Mouse (Mus musculus) small intestine, adult 2 months (tissue): Measurements from ENCODE around the gene Olfr1465. TPM values are rescaled to one million over a fixed set of nuclear protein-coding genes. Genes with fewer than 3 reads are reported as not detected.

Experiments
- H3K27ac ChIP-seq: fragments of 200-500 bp; 2 replicates; pipeline ENCODE4 v1.5.1; 2012; ENCODE audit warnings: low read depth, low read length, control low read depth, inconsistent platforms; ENCODE audit not compliant: insufficient read depth
- H3K27me3 ChIP-seq: fragments of 200-500 bp; 2 replicates; pipeline ENCODE4 v1.6.1; 2012; ENCODE audit warnings: mild to moderate bottlenecking, moderate library complexity, low read length, inconsistent platforms; ENCODE audit not compliant: control insufficient read depth, insufficient read depth
- H3K36me3 ChIP-seq: fragments of 200-500 bp; 2 replicates; pipeline ENCODE4 v1.6.1; 2012; ENCODE audit warnings: mild to moderate bottlenecking, low read length, control low read depth, inconsistent platforms; ENCODE audit not compliant: control insufficient read depth, insufficient read depth
- H3K4me1 ChIP-seq: fragments of 200-500 bp; 2 replicates; pipeline ENCODE4 v1.6.1; 2012; ENCODE audit warnings: low read length, inconsistent platforms, mixed read lengths; ENCODE audit not compliant: control insufficient read depth, insufficient read depth, insufficient read length
- H3K4me3 ChIP-seq: fragments of 200-500 bp; 2 replicates; pipeline ENCODE4 v1.5.1; 2012; ENCODE audit warnings: low read depth, mild to moderate bottlenecking, control low read depth, inconsistent platforms, low read length, moderate library complexity
- CTCF ChIP-seq: fragments of 200-500 bp; IDR thresholded peaks from 2 replicates; pipeline ENCODE4 v1.5.1; 2012; ENCODE audit warnings: low read depth, mild to moderate bottlenecking, control low read depth, inconsistent platforms, low read length, moderate library complexity, mixed read lengths; ENCODE audit not compliant: insufficient replicate concordance, insufficient read length; ENCODE audit errors: extremely low read depth
- POLR2A ChIP-seq: fragments of 200-500 bp; IDR thresholded peaks from 2 replicates; pipeline ENCODE4 v1.6.1; 2012; ENCODE audit warnings: low read depth, mild to moderate bottlenecking, control low read depth, inconsistent platforms, low read length, moderate library complexity
- WGBS: fragments of 180-500 bp; shearing (Covaris S2); methylation state at CpG from one replicate; pipeline ENCODE4 v1.1.7; 2018; 5-methylcytosine and 5-hydroxymethylcytosine counted together
- polyA plus RNA-seq: library from polyadenylated mRNA; depleted of rRNA; stranded (reverse); fragments of >200 nt; gene quantifications from 2 replicates; pipeline ENCODE4 v1.2.3, GENCODE M21; 2012; rRNA removed

Gene Olfr1465
- polyA plus RNA-seq: not detected in 2 replicates

GRCm38 (mm10) chr19:13315441-13315840, at the start of gene Olfr1465:
Gene Olfr1465, minus strand, starts transcription at chr19:13315541.
- no peak for TF ChIP-seq POLR2A
- no peak for TF ChIP-seq CTCF
- H3K4me3 ChIP-seq: no peak within 1 kb of the TSS
- H3K27me3 ChIP-seq: no peaks in the 10 kb centered on the region
- no peaks in the 10 kb centered on the region for H3K36me3 ChIP-seq
- H3K4me1 ChIP-seq: no peaks in the 10 kb centered on the region
- no peak within 1 kb of the TSS for H3K27ac ChIP-seq

GRCm38 (mm10) chr19:13361936-13362335, 46.6 kb upstream of the Olfr1465 start, which contains the start of gene Olfr1467:
Gene Olfr1467, plus strand, starts transcription at chr19:13362236.
- no peak within 1 kb of the TSS for H3K27ac ChIP-seq
- 55% methylated on average over 2 of the region's 2 CpGs for WGBS
- H3K36me3 ChIP-seq: no peaks in the 10 kb centered on the region
- H3K27me3 ChIP-seq: no peaks in the 10 kb centered on the region
- H3K4me1 ChIP-seq: no peaks in the 10 kb centered on the region
- no peak within 1 kb of the TSS for H3K4me3 ChIP-seq
- no peak for TF ChIP-seq CTCF
- no peak for TF ChIP-seq POLR2A

- no peak within 1 kb of the TSS for H3K27ac ChIP-seq
- TF ChIP-seq CTCF (no peak), POLR2A (no peak)
- H3K4me1 ChIP-seq: no peaks in the 10 kb centered on the region
- H3K4me3 ChIP-seq: no peak within 1 kb of the TSS
- 84% methylated on average over 2 of the region's 2 CpGs for WGBS
- no peaks in the 10 kb centered on the region for H3K27me3 ChIP-seq
- H3K36me3 ChIP-seq: no peaks in the 10 kb centered on the region
Measured at GRCm38 (mm10) chr19:13338562-13338961, 23.2 kb upstream of the Olfr1465 start, which contains the start of gene Olfr1466. Gene Olfr1466, plus strand, starts transcription at chr19:13338862.

Other genes with a start within 250 kb of the Olfr1465 start
- gene Olfr1457, start 217.7 kb downstream of the Olfr1465 start, polyA plus RNA-seq: not detected in 2 replicates
- not detected in 2 replicates for gene Olfr1458, start 208.8 kb downstream of the Olfr1465 start, polyA plus RNA-seq
- not detected in 2 replicates for gene Olfr1459, start 166.0 kb downstream of the Olfr1465 start, polyA plus RNA-seq
- not detected in 2 replicates for gene Olfr1461, start 152.5 kb downstream of the Olfr1465 start, polyA plus RNA-seq
- not detected in 2 replicates for gene Olfr1462, start 129.8 kb downstream of the Olfr1465 start, polyA plus RNA-seq
- gene Olfr1463, start 84.2 kb downstream of the Olfr1465 start, polyA plus RNA-seq: not detected in 2 replicates
- not detected in 2 replicates for gene Olfr1466, start 23.3 kb upstream of the Olfr1465 start, polyA plus RNA-seq
- gene Olfr1467, start 46.7 kb upstream of the Olfr1465 start, polyA plus RNA-seq: not detected in 2 replicates
- gene Olfr1469, start 92.3 kb upstream of the Olfr1465 start, polyA plus RNA-seq: not detected in 2 replicates
- not detected in 2 replicates for gene Olfr1471, start 127.9 kb upstream of the Olfr1465 start, polyA plus RNA-seq
- gene Olfr1472, start 140.5 kb upstream of the Olfr1465 start, polyA plus RNA-seq: not detected in 2 replicates
- gene Olfr1474, start 154.0 kb upstream of the Olfr1465 start, polyA plus RNA-seq: not detected in 2 replicates
- not detected in 2 replicates for gene Olfr1475, start 164.7 kb upstream of the Olfr1465 start, polyA plus RNA-seq
- not detected in 2 replicates for gene Olfr1477, start 185.0 kb upstream of the Olfr1465 start, polyA plus RNA-seq
- gene Olfr1480, start 212.4 kb upstream of the Olfr1465 start, polyA plus RNA-seq: not detected in 2 replicates